Mouse (Mus musculus) CH12.LX (cell line): ENCODE measurements around the gene Sorcs1.

Experiments used
- CTCF ChIP-seq, 2 experiments: IDR thresholded peaks in 1 of 2; conservative IDR thresholded peaks in 1 of 2; 2 replicates each; pipeline ENCODE4 v1.5.1; 2011 to 2012; ENCODE audit warnings: low read depth in 2 of 2, low read length in 2 of 2, improper control_type of control experiment in 1 of 2, inconsistent platforms in 1 of 2, mild to moderate bottlenecking in 1 of 2, moderate library complexity in 1 of 2
- EP300 ChIP-seq: IDR thresholded peaks from 2 replicates; pipeline ENCODE4 v1.6.1; 2011; ENCODE audit warnings: low read length, improper control_type of control experiment
- USF1 ChIP-seq: IDR thresholded peaks from 2 replicates; pipeline ENCODE4 v1.6.1; 2014; ENCODE audit warnings: low read depth, mild to moderate bottlenecking, inconsistent platforms, low read length, improper control_type of control experiment

GRCm38 (mm10) chr19:50258718-50259413 lies 419.6 kb downstream of the Sorcs1 start:
- TF ChIP-seq EP300 (no peak), USF1 (no peak), CTCF (conservative IDR thresholded peaks at IDR 0.05 in 1 of 2, IDR thresholded peaks at IDR 0.05 in 1 of 2; ENCODE audit: low read depth in 2 of 2, low read length in 2 of 2) (peak in 1 of 2 experiments; percentile 63; a peak in 2 of 4 replicates)
